Mouse (Mus musculus) olfactory bulb, adult 2 months (tissue): ENCODE measurements at regions not wholly inside any gene's neighbourhood (a gene's known extent, or its start where the extent isn't known, plus 50 kb on each side); places are given as distances from the start of the nearest gene placed in this dataset.

Experiments
- CTCF ChIP-seq: fragments of 200-500 bp; IDR thresholded peaks from 2 replicates; pipeline ENCODE4 v1.5.1; 2012; ENCODE audit warnings: low read depth, mild to moderate bottlenecking, low read length, moderate library complexity; ENCODE audit not compliant: insufficient read depth
- POLR2A ChIP-seq: fragments of 200-500 bp; IDR thresholded peaks from 2 replicates; pipeline ENCODE4 v1.6.1; 2012; ENCODE audit warnings: mild to moderate bottlenecking, low read depth, low read length, moderate library complexity; ENCODE audit not compliant: insufficient read depth

GRCm38 (mm10) chr9:88163025-88163780, 163.8 kb upstream of the Nt5e start:
- TF ChIP-seq POLR2A (no peak), CTCF (no peak)
